Mouse (Mus musculus) lung, embryonic 16.5 days (tissue): ENCODE measurements at regions not wholly inside any gene's neighbourhood (a gene's known extent, or its start where the extent isn't known, plus 50 kb on each side); places are given as distances from the start of the nearest gene placed in this dataset.
A peak's percentile ranks its signal among the peaks of the same experiment; 100 is the strongest.

ENCODE experiments used
- ATAC-seq: fragments of 200-750 bp; cut with Nextera tagmentation; 2 replicates; pipeline ENCODE4 v1.8.0; 2017; ENCODE audit warnings: low read depth, mild to moderate bottlenecking, moderate library complexity
- H3K27ac ChIP-seq: fragments of 300-500 bp; sonication (generic); 2 replicates; pipeline ENCODE4 v1.5.1; 2014; ENCODE audit warnings: mild to moderate bottlenecking, control low read depth, low read length
- H3K27me3 ChIP-seq: fragments of 300-500 bp; sonication (generic); 2 replicates; pipeline ENCODE4 v1.6.1; 2014; ENCODE audit warnings: low read depth, low read length, mixed read lengths; ENCODE audit not compliant: control insufficient read depth, insufficient read depth
- H3K36me3 ChIP-seq: fragments of 300-500 bp; sonication (generic); 2 replicates; pipeline ENCODE4 v1.6.1; 2014; ENCODE audit warnings: low read length; ENCODE audit not compliant: control insufficient read depth, insufficient read depth
- H3K4me1 ChIP-seq: fragments of 300-500 bp; sonication (generic); replicated peaks from 2 replicates; pipeline ENCODE4 v1.6.1; 2014; ENCODE audit warnings: low read length, mixed read lengths; ENCODE audit not compliant: control insufficient read depth, insufficient read depth
- H3K4me2 ChIP-seq: fragments of 300-500 bp; sonication (generic); 2 replicates; pipeline ENCODE4 v1.6.1; 2014; ENCODE audit warnings: low read depth, low read length, control low read depth
- H3K4me3 ChIP-seq: fragments of 300-500 bp; sonication (generic); 2 replicates; pipeline ENCODE4 v1.5.1; 2014; ENCODE audit warnings: mild to moderate bottlenecking, low read length, control low read depth
- H3K9ac ChIP-seq: fragments of 300-500 bp; sonication (generic); 2 replicates; pipeline ENCODE4 v1.6.1; 2014; ENCODE audit warnings: low read length, control low read depth
- H3K9me3 ChIP-seq: fragments of 300-500 bp; sonication (generic); 2 replicates; pipeline ENCODE4 v1.6.1; 2016; ENCODE audit warnings: low read length; ENCODE audit not compliant: control insufficient read depth
- WGBS: fragments of 180-500 bp; shearing (Covaris S2); extraction: QIAGEN DNeasy Blood & Tissue Kit; methylation state at CpG from one replicate; pipeline ENCODE4 v1.1.7; 2014; 5-methylcytosine and 5-hydroxymethylcytosine counted together

DNA sequence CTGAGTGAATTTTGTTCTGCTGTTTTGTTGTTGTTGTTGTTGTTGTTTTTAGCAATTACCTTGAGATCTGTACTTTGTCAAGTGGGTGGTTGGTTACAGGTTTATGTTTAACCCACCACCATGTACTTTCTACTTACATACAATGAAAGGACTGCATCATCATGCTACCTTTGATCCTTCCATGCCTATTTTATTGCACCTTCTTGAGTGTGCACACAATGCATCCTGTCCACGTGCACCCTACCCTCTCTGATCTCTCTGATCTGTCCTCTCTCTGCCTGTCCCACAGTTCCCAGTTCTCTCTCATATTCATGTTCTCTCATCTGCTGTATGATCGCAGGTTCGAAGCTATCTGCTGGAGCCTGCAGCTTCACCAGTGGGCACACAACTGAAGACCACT, 59.9 kb upstream of the Gas1 start:
- 88% methylated on average over 3 of the region's 3 CpGs for WGBS
- H3K9me3 ChIP-seq, result no peaks in the 10 kb centered on the region
- no peak overlapping the region for H3K4me3 ChIP-seq
- no peaks in the 10 kb centered on the region for H3K27me3 ChIP-seq
- H3K36me3 ChIP-seq, result no peaks in the 10 kb centered on the region
- H3K4me1 ChIP-seq, result no peaks in the 10 kb centered on the region
- no peak for ATAC-seq
- H3K4me2 ChIP-seq, result no peak overlapping the region
- H3K27ac ChIP-seq, result no peak overlapping the region
- H3K9ac ChIP-seq, result no peak overlapping the region

- WGBS, result 31% methylated on average over 8 of the region's 8 CpGs
- no peak overlapping the region for H3K27ac ChIP-seq
- no peaks in the 10 kb centered on the region for H3K27me3 ChIP-seq
- H3K4me1 ChIP-seq, result no peaks in the 10 kb centered on the region
- ATAC-seq, result no peak
- no peak overlapping the region for H3K4me3 ChIP-seq
- H3K36me3 ChIP-seq, result no peaks in the 10 kb centered on the region
- no peak overlapping the region for H3K4me2 ChIP-seq
- no peaks in the 10 kb centered on the region for H3K9me3 ChIP-seq
- H3K9ac ChIP-seq, result no peak overlapping the region
These were observed 65.4 kb upstream of the Gas1 start for GRCm38 (mm10) chr13:60242447-60243109.

GRCm38 (mm10) chr13:60243110-60243481, 65.9 kb upstream of the Gas1 start:
- H3K9ac ChIP-seq, result no peak overlapping the region
- no peak overlapping the region for H3K4me2 ChIP-seq
- H3K4me3 ChIP-seq, result no peak overlapping the region
- no peaks in the 10 kb centered on the region for H3K9me3 ChIP-seq
- ATAC-seq, result no peak
- no peak overlapping the region for H3K27ac ChIP-seq
- H3K36me3 ChIP-seq, result no peaks in the 10 kb centered on the region
- 15% methylated on average over 4 of the region's 4 CpGs for WGBS
- H3K4me1 ChIP-seq, result no peaks in the 10 kb centered on the region
- H3K27me3 ChIP-seq, result no peaks in the 10 kb centered on the region

DNA sequence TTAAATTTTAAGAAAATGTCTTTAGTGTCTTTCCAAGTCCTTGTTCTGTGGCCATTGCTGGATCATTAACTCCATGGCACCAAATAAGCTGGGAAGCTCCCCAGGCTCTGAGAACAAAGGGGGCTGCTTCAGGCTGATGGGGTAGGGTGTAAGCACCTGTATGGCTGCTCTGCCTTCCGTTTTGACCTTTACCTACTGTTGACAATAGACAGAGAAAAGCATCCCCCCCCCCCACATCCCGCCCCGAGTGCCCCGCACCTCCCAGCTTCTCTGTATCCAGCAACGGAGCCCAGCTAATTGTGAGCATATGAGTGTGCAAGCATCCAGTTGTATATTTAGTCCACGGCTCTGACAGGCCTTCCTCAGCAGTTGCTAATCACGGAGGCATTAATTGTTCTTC, 78.0 kb upstream of the Gas1 start:
- Histone ChIP-seq H3K9ac (no peak overlapping the region), H3K27me3 (no peaks in the 10 kb centered on the region), H3K36me3 (no peaks in the 10 kb centered on the region), H3K4me2 (no peak overlapping the region), H3K4me3 (no peak overlapping the region), H3K4me1 (no peaks in the 10 kb centered on the region), H3K27ac (no peak overlapping the region), H3K9me3 (no peaks in the 10 kb centered on the region)
- WGBS, result 41% methylated on average over 7 of the region's 7 CpGs
- no peak for ATAC-seq

GRCm38 (mm10) chr13:60255715-60256114, 78.5 kb upstream of the Gas1 start:
- H3K27me3 ChIP-seq, result no peaks in the 10 kb centered on the region
- no peak overlapping the region for H3K4me2 ChIP-seq
- no peaks in the 10 kb centered on the region for H3K36me3 ChIP-seq
- no peak overlapping the region for H3K9ac ChIP-seq
- H3K27ac ChIP-seq, result no peak overlapping the region
- 9% methylated on average over 7 of the region's 7 CpGs for WGBS
- no peaks in the 10 kb centered on the region for H3K9me3 ChIP-seq
- no peaks in the 10 kb centered on the region for H3K4me1 ChIP-seq
- H3K4me3 ChIP-seq, result no peak overlapping the region
- peak; percentile 49; the same call in 1 of the 2 replicates for ATAC-seq

GRCm38 (mm10) chr13:60256997-60257396, 79.8 kb upstream of the Gas1 start:
- 54% methylated on average over 8 of the region's 8 CpGs for WGBS
- no peak overlapping the region for H3K27ac ChIP-seq
- ATAC-seq, result no peak
- H3K27me3 ChIP-seq, result no peaks in the 10 kb centered on the region
- no peak overlapping the region for H3K9ac ChIP-seq
- H3K4me3 ChIP-seq, result no peak overlapping the region
- H3K9me3 ChIP-seq, result no peaks in the 10 kb centered on the region
- no peaks in the 10 kb centered on the region for H3K36me3 ChIP-seq
- no peak overlapping the region for H3K4me2 ChIP-seq
- no peaks in the 10 kb centered on the region for H3K4me1 ChIP-seq

- no peaks in the 10 kb centered on the region for H3K27me3 ChIP-seq
- no peaks in the 10 kb centered on the region for H3K4me1 ChIP-seq
- no peaks in the 10 kb centered on the region for H3K9me3 ChIP-seq
- no peak overlapping the region for H3K27ac ChIP-seq
- no peak overlapping the region for H3K4me2 ChIP-seq
- no peak overlapping the region for H3K4me3 ChIP-seq
- H3K36me3 ChIP-seq, result no peaks in the 10 kb centered on the region
- no peak overlapping the region for H3K9ac ChIP-seq
- no peak for ATAC-seq
- WGBS, result 26% methylated on average over 3 of the region's 3 CpGs
These were observed 80.7 kb upstream of the Gas1 start for GRCm38 (mm10) chr13:60257878-60258277.

DNA sequence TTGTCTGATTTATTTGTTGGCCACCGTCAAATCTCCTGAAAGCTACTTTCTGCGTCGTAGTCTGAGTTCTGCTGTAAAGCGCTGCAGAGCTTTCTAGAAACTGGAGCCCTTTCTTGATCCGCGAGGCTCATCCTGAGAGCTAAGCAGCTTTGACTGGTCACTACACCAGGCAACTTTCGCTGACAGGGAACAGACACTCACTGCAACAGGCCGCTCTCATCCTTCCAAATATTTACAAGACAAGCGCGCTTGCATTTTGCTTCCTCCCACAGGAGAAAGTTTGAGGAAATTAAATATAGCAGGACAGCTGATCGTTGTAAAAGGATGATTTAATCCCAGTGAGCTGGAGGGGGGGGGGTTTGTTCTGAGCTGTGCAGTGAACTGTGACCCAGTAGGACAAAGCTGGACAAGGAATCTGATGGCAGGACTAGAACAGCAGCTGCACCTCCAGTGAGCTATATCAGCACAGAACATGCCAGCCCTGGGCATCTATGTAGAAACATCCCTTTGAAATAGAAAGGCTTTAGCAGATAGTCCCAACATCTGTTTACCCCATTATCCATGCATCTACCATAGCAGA, 85.4 kb upstream of the Gas1 start:
- no peak overlapping the region for H3K4me2 ChIP-seq
- H3K4me3 ChIP-seq, result no peak overlapping the region
- 51% methylated on average over 11 of the region's 11 CpGs for WGBS
- peak; percentile 50 for ATAC-seq
- no peaks in the 10 kb centered on the region for H3K9me3 ChIP-seq
- H3K36me3 ChIP-seq, result no peaks in the 10 kb centered on the region
- H3K4me1 ChIP-seq, result no peaks in the 10 kb centered on the region
- H3K27ac ChIP-seq, result no peak overlapping the region
- H3K9ac ChIP-seq, result no peak overlapping the region
- H3K27me3 ChIP-seq, result no peaks in the 10 kb centered on the region

GRCm38 (mm10) chr13:60264504-60264903, 87.3 kb upstream of the Gas1 start:
- Histone ChIP-seq H3K9me3 (no peaks in the 10 kb centered on the region), H3K4me1 (peaks cover 3% of the 10 kb centered on the region; the same call in 1 of the 2 replicates), H3K36me3 (no peaks in the 10 kb centered on the region), H3K27me3 (no peaks in the 10 kb centered on the region), H3K27ac (no peak overlapping the region), H3K9ac (no peak overlapping the region), H3K4me2 (no peak overlapping the region), H3K4me3 (no peak overlapping the region)
- 86% methylated on average over 4 of the region's 4 CpGs for WGBS
- ATAC-seq, result no peak
